Mouse (Mus musculus) liver, adult 2 months (tissue): ENCODE results near the gene Acer3. TPM values are rescaled to one million over a fixed set of nuclear protein-coding genes. Genes with fewer than 3 reads are reported as not detected.

Experiments
- DNase-seq: peaks from one replicate; pipeline ENCODE4 v3.0.0-alpha.2; 2011; ENCODE audit warnings: low read depth, low spot score; ENCODE audit errors: extremely low read depth
- H3K27ac ChIP-seq: fragments of 200-500 bp; replicated peaks from 2 replicates; pipeline ENCODE4 v1.5.1; 2012; ENCODE audit warnings: low read depth, mild to moderate bottlenecking, control low read depth, inconsistent platforms, low read length; ENCODE audit not compliant: insufficient read depth
- H3K27me3 ChIP-seq: fragments of 200-500 bp; 2 replicates; pipeline ENCODE4 v1.6.1; 2012; ENCODE audit warnings: mild to moderate bottlenecking, moderate library complexity, low read length, inconsistent platforms; ENCODE audit not compliant: control insufficient read depth, insufficient read depth
- H3K36me3 ChIP-seq: fragments of 200-500 bp; 2 replicates; pipeline ENCODE4 v1.6.1; 2012; ENCODE audit warnings: low read length, inconsistent platforms; ENCODE audit not compliant: control insufficient read depth, insufficient read depth
- H3K4me1 ChIP-seq: fragments of 200-500 bp; 2 replicates; pipeline ENCODE4 v1.6.1; 2011; ENCODE audit warnings: low read length; ENCODE audit not compliant: control insufficient read depth, insufficient read depth
- H3K4me3 ChIP-seq: fragments of 200-500 bp; 2 replicates; pipeline ENCODE4 v1.5.1; 2011; ENCODE audit warnings: low read depth, mild to moderate bottlenecking, control low read depth, low read length, moderate library complexity; ENCODE audit not compliant: insufficient read depth
- H3K79me2 ChIP-seq: fragments of 200-500 bp; 2 replicates; pipeline ENCODE4 v1.6.1; 2012; ENCODE audit warnings: inconsistent platforms, mild to moderate bottlenecking, low read length, moderate library complexity; ENCODE audit not compliant: control insufficient read depth, insufficient read depth
- H3K9ac ChIP-seq: fragments of 200-500 bp; 2 replicates; pipeline ENCODE4 v1.6.1; 2012; ENCODE audit warnings: low read depth, mild to moderate bottlenecking, control low read depth, inconsistent platforms, low read length
- CTCF ChIP-seq: fragments of 200-500 bp; IDR thresholded peaks from 2 replicates; pipeline ENCODE4 v1.5.1; 2011; ENCODE audit warnings: low read depth, low read length, control low read depth
- POLR2A ChIP-seq: fragments of 200-500 bp; IDR thresholded peaks from 2 replicates; pipeline ENCODE4 v1.6.1; 2011; ENCODE audit warnings: low read length, control low read depth; ENCODE audit not compliant: insufficient read depth; ENCODE audit errors: extremely low read depth
- WGBS: fragments of 180-500 bp; shearing (Covaris S2); methylation state at CpG from one replicate; pipeline ENCODE4 v1.1.7; 2018; 5-methylcytosine and 5-hydroxymethylcytosine counted together
- polyA plus RNA-seq: library from polyadenylated mRNA; depleted of rRNA; stranded (reverse); fragments of >200 nt; gene quantifications from 2 replicates; pipeline ENCODE4 v1.2.3, GENCODE M21; 2012
- total RNA-seq: library from RNA; depleted of rRNA; stranded (reverse); fragments of >200 nt; gene quantifications from 2 replicates; pipeline ENCODE4 v1.2.3, GENCODE M21; 2014

The Acer3 gene
- total and polyA plus RNA-seq, 2 experiments: 7.4 to 19.7 TPM

DNA sequence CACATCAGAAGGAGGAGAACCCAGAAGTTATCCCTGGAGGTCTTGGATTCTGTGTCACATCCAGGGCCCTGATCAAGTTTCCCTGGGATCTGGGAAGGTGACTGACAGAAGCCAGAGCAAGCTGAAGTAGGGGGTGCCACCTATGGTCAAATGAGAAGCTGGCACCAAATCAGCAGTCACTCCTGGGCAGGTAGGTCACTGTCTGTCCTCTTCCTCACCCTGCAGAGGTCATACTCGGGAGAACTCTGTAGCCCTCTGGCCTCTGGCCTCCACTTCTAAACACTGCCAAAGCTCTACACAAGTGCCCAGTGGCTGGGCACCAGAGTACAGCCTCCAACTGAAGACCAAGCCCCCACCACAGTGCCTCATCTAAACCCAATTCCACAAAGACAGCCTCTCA is 37.0 kb upstream of the Acer3 start:
- no peak for TF ChIP-seq CTCF
- TF ChIP-seq POLR2A: no peak
- H3K9ac ChIP-seq: peak overlapping the region; percentile 89
- no peak overlapping the region for H3K4me3 ChIP-seq
- H3K36me3 ChIP-seq: peaks cover 10% of the 10 kb centered on the region; the same call in 1 of the 2 replicates
- peaks cover 4% of the 10 kb centered on the region; the same call in 1 of the 2 replicates for H3K79me2 ChIP-seq
- 24% methylated on average over 1 of the region's 1 CpGs for WGBS
- DNase-seq: peak; percentile 91
- peak overlapping the region; percentile 95 for H3K27ac ChIP-seq
- peaks cover 46% of the 10 kb centered on the region for H3K4me1 ChIP-seq
- no peaks in the 10 kb centered on the region for H3K27me3 ChIP-seq

DNA sequence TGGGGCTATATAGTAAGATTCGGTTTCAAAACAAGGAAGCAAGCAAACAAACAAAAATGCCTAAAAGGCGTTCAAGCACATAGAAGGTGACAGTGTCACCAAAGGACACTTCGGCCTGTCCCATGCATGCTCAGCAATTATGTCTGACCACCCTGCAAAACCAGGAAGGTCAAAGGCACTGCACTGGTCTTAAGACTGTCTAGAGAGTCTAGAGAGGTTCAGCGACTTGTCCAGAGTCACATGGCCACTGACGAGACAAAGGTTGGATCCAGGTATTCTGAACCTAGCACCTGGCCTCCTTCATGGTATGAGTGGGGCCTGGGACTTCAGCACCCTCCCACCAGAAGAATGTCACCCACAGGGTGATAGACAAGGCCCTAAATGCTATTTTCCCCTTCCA is 36.3 kb upstream of the Acer3 start:
- H3K27me3 ChIP-seq: no peaks in the 10 kb centered on the region
- H3K4me1 ChIP-seq: peaks cover 53% of the 10 kb centered on the region
- DNase-seq: peak; percentile 57
- H3K9ac ChIP-seq: peak overlapping the region; percentile 89
- peaks cover 4% of the 10 kb centered on the region; the same call in 1 of the 2 replicates for H3K79me2 ChIP-seq
- TF ChIP-seq CTCF: no peak
- TF ChIP-seq POLR2A: no peak
- peaks cover 10% of the 10 kb centered on the region; the same call in 1 of the 2 replicates for H3K36me3 ChIP-seq
- no peak overlapping the region for H3K4me3 ChIP-seq
- 15% methylated on average over 5 of the region's 5 CpGs for WGBS
- peak overlapping the region; percentile 95 for H3K27ac ChIP-seq

DNA sequence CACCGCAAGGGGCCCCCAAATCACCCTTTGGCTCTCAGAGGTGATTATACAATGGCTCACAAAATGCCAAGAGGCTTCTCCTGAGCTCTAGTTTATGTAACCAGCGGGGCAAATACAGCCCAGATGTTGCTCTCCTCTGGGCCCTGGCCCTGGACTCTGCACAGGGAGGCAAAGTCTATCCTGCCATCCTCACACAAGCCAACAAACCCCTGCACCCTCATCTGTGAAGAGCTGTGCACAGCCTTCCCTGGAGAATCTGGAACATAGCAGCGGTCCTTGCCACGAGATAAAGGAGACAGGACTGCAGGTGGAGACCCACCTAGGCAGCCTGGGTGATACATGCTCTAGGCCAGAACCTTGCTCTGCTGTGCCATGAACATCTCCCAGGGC is 33.9 kb upstream of the Acer3 start:
- TF ChIP-seq POLR2A (no peak), CTCF (no peak)
- peak; percentile 95 for DNase-seq
- H3K4me3 ChIP-seq: no peak overlapping the region
- peaks cover 69% of the 10 kb centered on the region for H3K4me1 ChIP-seq
- H3K9ac ChIP-seq: peak overlapping the region; percentile 55; the same call in 1 of the 2 replicates
- H3K36me3 ChIP-seq: peaks cover 20% of the 10 kb centered on the region
- 24% methylated on average over 4 of the region's 4 CpGs for WGBS
- H3K79me2 ChIP-seq: no peaks in the 10 kb centered on the region
- no peaks in the 10 kb centered on the region for H3K27me3 ChIP-seq
- H3K27ac ChIP-seq: peak overlapping the region; percentile 95

DNA sequence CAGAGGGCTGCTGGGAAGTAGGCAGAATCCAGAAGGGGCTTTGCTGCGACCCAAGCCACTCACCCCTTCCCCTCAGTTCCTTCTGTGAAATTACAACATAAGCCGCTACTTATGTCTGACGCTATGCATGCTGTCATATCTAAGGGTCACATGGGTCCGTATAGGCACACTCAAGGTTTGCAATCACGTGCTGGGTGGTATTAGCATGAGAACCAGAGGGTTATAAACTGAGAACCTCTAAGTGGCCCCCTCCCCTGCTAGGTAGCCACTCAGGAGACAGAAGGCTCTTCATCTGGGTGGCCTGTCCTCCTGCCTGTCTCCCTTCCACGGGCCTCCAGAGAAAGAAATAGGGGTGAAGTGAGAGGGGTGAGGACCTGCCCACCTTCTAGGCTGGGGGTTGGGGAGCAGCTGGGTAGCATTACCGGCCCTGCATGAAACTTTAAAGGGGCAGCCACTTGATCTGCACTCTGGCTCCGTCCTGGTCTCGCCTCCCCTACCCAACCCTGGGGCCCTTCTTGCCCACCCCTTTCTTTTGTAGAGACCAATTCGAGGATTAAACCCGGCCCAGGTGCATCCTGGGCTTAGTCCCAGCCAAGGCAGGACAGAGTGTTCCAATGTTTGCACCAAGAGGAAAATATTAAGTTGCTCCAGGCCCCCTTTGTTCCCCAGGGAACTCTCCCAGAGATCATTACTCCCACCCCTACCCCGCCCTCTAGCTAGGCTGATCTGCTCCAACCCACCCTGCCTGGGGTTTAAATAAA is 33.3 kb upstream of the Acer3 start:
- peak overlapping the region; percentile 55 for H3K9ac ChIP-seq
- TF ChIP-seq POLR2A (no peak), CTCF (no peak)
- H3K79me2 ChIP-seq: no peaks in the 10 kb centered on the region
- H3K27me3 ChIP-seq: no peaks in the 10 kb centered on the region
- 41% methylated on average over 12 of the region's 12 CpGs for WGBS
- DNase-seq: peak; percentile 28
- H3K4me3 ChIP-seq: no peak overlapping the region
- peaks cover 75% of the 10 kb centered on the region for H3K4me1 ChIP-seq
- H3K27ac ChIP-seq: peak overlapping the region; percentile 92
- peaks cover 18% of the 10 kb centered on the region for H3K36me3 ChIP-seq

GRCm38 (mm10) chr7:98353616-98354015 is 32.6 kb upstream of the Acer3 start:
- H3K4me3 ChIP-seq: no peak overlapping the region
- peak overlapping the region; percentile 55 for H3K9ac ChIP-seq
- TF ChIP-seq CTCF (no peak), POLR2A (no peak)
- peak overlapping the region; percentile 92 for H3K27ac ChIP-seq
- H3K79me2 ChIP-seq: no peaks in the 10 kb centered on the region
- H3K36me3 ChIP-seq: peaks cover 17% of the 10 kb centered on the region
- peaks cover 76% of the 10 kb centered on the region for H3K4me1 ChIP-seq
- 77% methylated on average over 5 of the region's 5 CpGs for WGBS
- peak; percentile 34 for DNase-seq
- H3K27me3 ChIP-seq: no peaks in the 10 kb centered on the region

DNA sequence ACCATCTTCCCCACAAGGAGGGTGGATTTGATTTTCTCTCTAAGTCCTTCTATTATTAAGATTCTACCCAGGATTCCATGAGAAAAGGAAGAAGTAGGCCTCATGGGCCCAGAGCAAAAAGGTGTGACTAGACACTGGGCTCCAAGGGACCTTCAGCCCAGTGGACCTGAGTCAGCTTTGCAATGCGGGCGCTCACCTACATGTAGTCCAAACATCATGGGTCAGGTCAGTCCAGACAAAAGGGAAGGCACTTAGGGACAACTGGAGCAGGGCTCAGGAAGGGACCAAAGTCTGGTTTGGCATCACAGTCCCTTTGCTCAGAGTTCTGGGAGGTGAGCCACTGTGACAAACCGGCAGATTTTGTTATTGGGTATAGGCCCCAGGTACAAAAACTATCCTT is 30.5 kb upstream of the Acer3 start:
- Histone ChIP-seq H3K79me2 (no peaks in the 10 kb centered on the region), H3K4me1 (peaks cover 63% of the 10 kb centered on the region), H3K27ac (peak overlapping the region; percentile 92), H3K9ac (peak overlapping the region; percentile 49), H3K36me3 (peaks cover 15% of the 10 kb centered on the region), H3K4me3 (no peak overlapping the region), H3K27me3 (no peaks in the 10 kb centered on the region)
- peak; percentile 98 for DNase-seq
- TF ChIP-seq POLR2A (no peak), CTCF (no peak)
- 18% methylated on average over 3 of the region's 3 CpGs for WGBS
